ENCODE assay signal across 11 mouse cellular contexts in the genomic region with DNA sequence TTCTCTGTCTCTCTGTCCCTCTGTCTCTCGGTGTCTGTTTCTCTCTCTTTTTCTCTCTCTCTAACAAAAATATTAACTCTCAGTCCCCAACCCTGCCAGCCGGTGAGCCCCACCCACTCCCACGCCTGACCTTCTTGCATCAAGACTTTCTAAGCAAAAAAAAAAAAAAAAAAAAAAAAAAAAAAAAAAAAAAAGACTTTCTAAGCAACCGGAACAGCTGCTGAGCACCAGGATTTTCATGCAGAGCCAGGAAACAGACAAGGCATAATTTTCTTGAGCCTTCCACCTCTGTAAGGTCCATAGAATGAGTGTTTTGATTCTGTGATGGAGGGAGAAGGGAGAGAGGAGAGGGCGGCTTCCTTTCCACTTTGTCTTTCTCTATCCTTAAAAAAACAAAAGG.
A peak's percentile ranks its signal among the peaks of the same experiment; 100 is the strongest.
DNase-seq lines count a peak whose midpoint lies in the region; ATAC-seq and TF ChIP-seq lines count a peak whose summit lies in the region.
"Had no signal": no experiment of that assay in that cellular context is flagged by ENCODE, and none has a peak within 500 bp of the region (broad histone marks: within the 10 kb centered on the region; RNA-seq: fewer than 3 reads in every experiment).

No protein-coding gene starts in this region.

- no peak overlapping the region for H3K4me3 ChIP-seq in heart, embryonic 16.5 days (ENCODE audit: low read length)
- no peak overlapping the region for H3K4me3 ChIP-seq in heart, embryonic 11.5 days (ENCODE audit: low read depth, low read length)
- no peak overlapping the region for H3K4me3 ChIP-seq in embryonic fibroblast, embryonic 13.5 days (ENCODE audit: insufficient read depth, low read length)
- H3K4me3 ChIP-seq: heart, embryonic 15.5 days had no signal

- H3K4me1 ChIP-seq in heart, embryonic 16.5 days (ENCODE audit: control insufficient read depth, insufficient read depth, low read length) = peaks cover 14% of the 10 kb centered on the region
- H3K4me1 ChIP-seq in heart, embryonic 11.5 days (ENCODE audit: control insufficient read depth, insufficient read depth, low read length) = peaks cover 6% of the 10 kb centered on the region; the same call in 1 of the 2 replicates
- no peaks in the 10 kb centered on the region; the same call in 1 of the 2 replicates for H3K4me1 ChIP-seq in embryonic fibroblast, embryonic 13.5 days (ENCODE audit: control insufficient read depth, insufficient read depth, low read length)

- H3K4me2 ChIP-seq in heart, embryonic 16.5 days (ENCODE audit: low read depth, low read length) = no peak overlapping the region
- no peak overlapping the region for H3K4me2 ChIP-seq in heart, embryonic 11.5 days
- H3K4me2 ChIP-seq: heart, embryonic 15.5 days; liver, embryonic 11.5 days had no signal

- no peak overlapping the region for H3K9ac ChIP-seq in heart, embryonic 16.5 days (ENCODE audit: low read length)
- no peak overlapping the region for H3K9ac ChIP-seq in heart, embryonic 11.5 days (ENCODE audit: low read depth, low read length)
- H3K9ac ChIP-seq: heart, embryonic 15.5 days had no signal

- peak overlapping the region; percentile 34; the same call in 1 of the 2 replicates for H3K27ac ChIP-seq in heart, embryonic 16.5 days (ENCODE audit: low read length)
- no peak overlapping the region for H3K27ac ChIP-seq in heart, embryonic 11.5 days (ENCODE audit: low read depth, low read length)
- H3K27ac ChIP-seq in embryonic fibroblast, embryonic 13.5 days (ENCODE audit: insufficient read depth, low read length) = peak overlapping the region; percentile 86
- H3K27ac ChIP-seq: heart, embryonic 15.5 days had no signal

- no peaks in the 10 kb centered on the region for H3K27me3 ChIP-seq in heart, embryonic 16.5 days (ENCODE audit: control insufficient read depth, insufficient read depth, low read length)
- no peaks in the 10 kb centered on the region for H3K27me3 ChIP-seq in heart, embryonic 11.5 days (ENCODE audit: control insufficient read depth, insufficient read depth, low read length)
- H3K27me3 ChIP-seq: heart, embryonic 15.5 days had no signal

- WGBS in heart, embryonic 16.5 days = 42% methylated on average over 5 of the region's 5 CpGs
- 47% methylated on average over 5 of the region's 5 CpGs for WGBS in heart, embryonic 11.5 days (ENCODE audit: insufficient replicate concordance)

- no peaks in the 10 kb centered on the region for H3K36me3 ChIP-seq in heart, embryonic 16.5 days (ENCODE audit: control insufficient read depth, insufficient read depth)
- no peaks in the 10 kb centered on the region for H3K36me3 ChIP-seq in heart, embryonic 11.5 days (ENCODE audit: control insufficient read depth, insufficient read depth, low read length)
- H3K36me3 ChIP-seq: heart, embryonic 15.5 days had no signal

- no peaks in the 10 kb centered on the region for H3K9me3 ChIP-seq in heart, embryonic 16.5 days (replicated peaks; ENCODE audit: control insufficient read depth, low read length)
- no peaks in the 10 kb centered on the region for H3K9me3 ChIP-seq in heart, embryonic 11.5 days (replicated peaks; ENCODE audit: control insufficient read depth, low read length)
- H3K9me3 ChIP-seq: heart, embryonic 15.5 days had no signal

- TF ChIP-seq POLR2A in embryonic fibroblast, embryonic 13.5 days (IDR thresholded peaks at IDR 0.05; ENCODE audit: low read depth, low read length) = no peak

- no peak for ATAC-seq in heart, embryonic 16.5 days (replicated peaks; ENCODE audit: extremely low read depth, insufficient read depth, low FRiP score)
- ATAC-seq in heart, embryonic 11.5 days (replicated peaks; ENCODE audit: insufficient number of reproducible peaks, low FRiP score, low TSS enrichment) = no peak

- peak; percentile 33 to 42 for DNase-seq in spleen, postnatal 36 days (ENCODE audit: low spot score in 2 of 2)
- no peak for DNase-seq in spleen, adult 12 weeks (ENCODE audit: low spot score)
- DNase-seq in naive thymus-derived CD4-positive, alpha-beta T cell, adult 2 months (ENCODE audit: low read depth) = peak; percentile 31
- no peak for DNase-seq in thymus, postnatal 10 days (ENCODE audit: low spot score in 2 of 2)
- DNase-seq in spleen, adult 18-20 months = no peak
- DNase-seq: cerebellum, adult 9-11 months had no signal

- TF ChIP-seq CTCF in embryonic fibroblast, embryonic 13.5 days (IDR thresholded peaks at IDR 0.05; ENCODE audit: borderline replicate concordance, insufficient read depth, low read length) = no peak

Comparison
In these comparisons a context has a peak if more than half of its experiments do, and no peak if none do; other contexts are left out.
1. DNase-seq: peak in spleen, postnatal 36 days (2 of 2) and naive thymus-derived CD4-positive, alpha-beta T cell, adult 2 months (single experiment); none in spleen, adult 12 weeks (single experiment), thymus, postnatal 10 days (0 of 2) and spleen, adult 18-20 months (0 of 2).